Mouse (Mus musculus): ENCODE results near the gene Nudt7. TPM values are rescaled to one million over a fixed set of nuclear protein-coding genes. Genes with fewer than 3 reads are reported as not detected.

Gene Nudt7
- polyA plus RNA-seq, 1 experiment from 2014 or later, result 42.7 TPM

GRCm38 (mm10) chr8:114198990-114199389, 65.6 kb downstream of the Nudt7 start:
- no peak overlapping the region for H3K4me3 ChIP-seq (ENCODE audit: low read depth, low read length)
- no peak overlapping the region for H3K9ac ChIP-seq (replicated peaks)
- H3K36me3 ChIP-seq (replicated peaks; ENCODE audit: insufficient read depth, low read length), result no peaks in the 10 kb centered on the region
- ATAC-seq, result no peak
- H3K4me2 ChIP-seq (ENCODE audit: low read depth, low read length), result no peak overlapping the region
- DNase-seq, result no peak
- no peaks in the 10 kb centered on the region for H3K27me3 ChIP-seq (ENCODE audit: insufficient read depth, low read length)
- no peaks in the 10 kb centered on the region for H3K9me3 ChIP-seq (ENCODE audit: low read length)
- TF ChIP-seq CTCF (IDR thresholded peaks at IDR 0.05; ENCODE audit: low read depth), result no peak
- no peak for TF ChIP-seq EP300 (IDR thresholded peaks at IDR 0.05; ENCODE audit: low read depth)
- 65% methylated on average over 2 of the region's 2 CpGs for WGBS (ENCODE audit: insufficient replicate concordance)
- H3K4me1 ChIP-seq (ENCODE audit: insufficient read depth), result no peaks in the 10 kb centered on the region
- H3K27ac ChIP-seq (ENCODE audit: low read depth), result no peak overlapping the region

Other genes with a start within 250 kb of the Nudt7 start
- not detected in 2 replicates for gene Vat1l, start 72.1 kb downstream of the Nudt7 start, polyA plus RNA-seq (2015; fragmentation: Nextera tagmentation; extraction: Ambion mirVana)

Data from liver, postnatal 0 days (tissue).